Mouse (Mus musculus) MEL (cell line): ENCODE measurements around the gene Diras1. TPM values are rescaled to one million over a fixed set of nuclear protein-coding genes. Genes with fewer than 3 reads are reported as not detected.

ENCODE experiments used
- DNase-seq: peaks from one replicate; pipeline ENCODE4 v3.0.0; 2011; ENCODE audit warnings: low read depth, low spot score
- H3K27ac ChIP-seq: 2 replicates; pipeline ENCODE4 v1.5.1; 2012; ENCODE audit warnings: low read depth, mild to moderate bottlenecking, control low read depth, low read length, moderate library complexity; ENCODE audit not compliant: control insufficient read depth
- H3K27me3 ChIP-seq, 2 experiments: fragments of 150-350 bp in 1 of 2; sonication (generic) in 1 of 2; 2 replicates each; pipeline ENCODE4 v1.6.1; 2012; ENCODE audit warnings: low read length in 2 of 2, mild to moderate bottlenecking in 2 of 2, improper control_type of control experiment in 1 of 2, moderate library complexity in 1 of 2; ENCODE audit not compliant: insufficient read depth in 2 of 2, control insufficient read depth in 1 of 2
- H3K36me3 ChIP-seq, 2 experiments: 2 replicates each; pipeline ENCODE4 v1.6.1; 2012 to 2014; ENCODE audit warnings: low read length in 2 of 2, improper control_type of control experiment in 1 of 2, inconsistent platforms in 1 of 2, mild to moderate bottlenecking in 1 of 2; ENCODE audit not compliant: insufficient read depth in 2 of 2, control insufficient read depth in 1 of 2
- H3K4me1 ChIP-seq, 2 experiments: fragments of 150-350 bp in 1 of 2; sonication (generic) in 1 of 2; 2 replicates each; pipeline ENCODE4 v1.6.1; 2012; ENCODE audit warnings: low read length in 2 of 2, improper control_type of control experiment in 1 of 2, mild to moderate bottlenecking in 1 of 2; ENCODE audit not compliant: insufficient read depth in 2 of 2, control insufficient read depth in 1 of 2
- H3K4me3 ChIP-seq, 2 experiments: fragments of 150-350 bp in 1 of 2; sonication (generic) in 1 of 2; 2 replicates each; pipeline ENCODE4 v1.5.1; 2012; ENCODE audit warnings: low read depth in 2 of 2, low read length in 2 of 2, mild to moderate bottlenecking in 2 of 2, moderate library complexity in 2 of 2, control low read depth in 1 of 2, improper control_type of control experiment in 1 of 2; ENCODE audit not compliant: control insufficient read depth in 1 of 2, insufficient read depth in 1 of 2
- H3K79me2 ChIP-seq: 2 replicates; pipeline ENCODE4 v1.6.1; 2012; ENCODE audit warnings: mild to moderate bottlenecking, low read length, moderate library complexity; ENCODE audit not compliant: control insufficient read depth, poor library complexity, insufficient read depth
- H3K9ac ChIP-seq: 2 replicates; pipeline ENCODE4 v1.6.1; 2012; ENCODE audit warnings: low read depth, mild to moderate bottlenecking, control low read depth, low read length, moderate library complexity; ENCODE audit not compliant: control insufficient read depth, poor library complexity, severe bottlenecking
- H3K9me3 ChIP-seq: fragments of 150-350 bp; sonication (generic); replicated peaks from 2 replicates; pipeline ENCODE4 v1.6.1; 2012; ENCODE audit warnings: mild to moderate bottlenecking, low read length, improper control_type of control experiment, moderate library complexity; ENCODE audit not compliant: insufficient read depth
- BHLHE40 ChIP-seq: IDR thresholded peaks from 2 replicates; pipeline ENCODE4 v1.6.1; 2012; ENCODE audit warnings: low read depth, mild to moderate bottlenecking, inconsistent platforms, low read length, improper control_type of control experiment, borderline replicate concordance
- CHD1 ChIP-seq: IDR thresholded peaks from 2 replicates; pipeline ENCODE4 v1.6.1; 2012; ENCODE audit warnings: low read depth, mild to moderate bottlenecking, inconsistent platforms, low read length, improper control_type of control experiment
- CHD2 ChIP-seq: IDR thresholded peaks from 2 replicates; pipeline ENCODE4 v1.6.1; 2011; ENCODE audit warnings: low read length, improper control_type of control experiment
- CTCF ChIP-seq, 3 experiments: IDR thresholded peaks in 2 of 3; conservative IDR thresholded peaks in 1 of 3; 2 replicates each; pipeline ENCODE4 v1.5.1; 2011 to 2012; ENCODE audit warnings: low read length in 3 of 3, low read depth in 2 of 3, mild to moderate bottlenecking in 2 of 3, improper control_type of control experiment in 1 of 3, inconsistent platforms in 1 of 3, mixed read lengths in 1 of 3, moderate library complexity in 1 of 3; ENCODE audit not compliant: control insufficient read depth in 1 of 3, insufficient read depth in 1 of 3, poor library complexity in 1 of 3, severe bottlenecking in 1 of 3
- ELF1 ChIP-seq: IDR thresholded peaks from 2 replicates; pipeline ENCODE4 v1.6.1; 2014; ENCODE audit warnings: low read depth, mild to moderate bottlenecking, inconsistent platforms, low read length, improper control_type of control experiment, moderate library complexity
- EP300 ChIP-seq, 2 experiments: IDR thresholded peaks; 2 replicates each; pipeline ENCODE4 v1.6.1; 2011; ENCODE audit warnings: improper control_type of control experiment in 2 of 2, low read length in 2 of 2, low read depth in 1 of 2, mild to moderate bottlenecking in 1 of 2
- ETS1 ChIP-seq: IDR thresholded peaks from 2 replicates; pipeline ENCODE4 v1.6.1; 2012; ENCODE audit warnings: low read depth, mild to moderate bottlenecking, inconsistent platforms, low read length, improper control_type of control experiment, moderate library complexity
- GABPA ChIP-seq: IDR thresholded peaks from 2 replicates; pipeline ENCODE4 v1.6.1; 2012; ENCODE audit warnings: low read depth, mild to moderate bottlenecking, inconsistent platforms, low read length, improper control_type of control experiment, moderate library complexity
- GATA1 ChIP-seq: IDR thresholded peaks from 2 replicates; pipeline ENCODE4 v1.6.1; 2011; ENCODE audit warnings: low read depth, low read length, improper control_type of control experiment
- HCFC1 ChIP-seq: IDR thresholded peaks from 2 replicates; pipeline ENCODE4 v1.6.1; 2012; ENCODE audit warnings: low read depth, mild to moderate bottlenecking, inconsistent platforms, low read length, improper control_type of control experiment, moderate library complexity
- JUND ChIP-seq: IDR thresholded peaks from 2 replicates; pipeline ENCODE4 v1.6.1; 2011; ENCODE audit warnings: low read depth, mild to moderate bottlenecking, improper control_type of control experiment, low read length
- MAFK ChIP-seq: IDR thresholded peaks from 2 replicates; pipeline ENCODE4 v1.6.1; 2011; ENCODE audit warnings: low read depth, mild to moderate bottlenecking, low read length, improper control_type of control experiment, borderline replicate concordance
- MAX ChIP-seq: IDR thresholded peaks from 2 replicates; pipeline ENCODE4 v1.6.1; 2011; ENCODE audit warnings: low read length, improper control_type of control experiment
- MAZ ChIP-seq: IDR thresholded peaks from 2 replicates; pipeline ENCODE4 v1.6.1; 2012; ENCODE audit warnings: low read depth, mild to moderate bottlenecking, inconsistent platforms, low read length, improper control_type of control experiment
- MEF2A ChIP-seq: IDR thresholded peaks from 2 replicates; pipeline ENCODE4 v1.6.1; 2014; ENCODE audit warnings: low read depth, mild to moderate bottlenecking, inconsistent platforms, low read length, improper control_type of control experiment; ENCODE audit not compliant: poor library complexity, insufficient replicate concordance, severe bottlenecking; ENCODE audit errors: extremely low read depth
- MXI1 ChIP-seq: IDR thresholded peaks from 2 replicates; pipeline ENCODE4 v1.6.1; 2011; ENCODE audit warnings: mild to moderate bottlenecking, low read depth, low read length, improper control_type of control experiment
- MYB ChIP-seq: IDR thresholded peaks from 2 replicates; pipeline ENCODE4 v1.6.1; 2011; ENCODE audit warnings: mild to moderate bottlenecking, low read depth, low read length, improper control_type of control experiment
- MYC ChIP-seq: IDR thresholded peaks from 2 replicates; pipeline ENCODE4 v1.6.1; 2011; ENCODE audit warnings: low read depth, mild to moderate bottlenecking, low read length, improper control_type of control experiment, moderate library complexity
- NELFE ChIP-seq: IDR thresholded peaks from 2 replicates; pipeline ENCODE4 v1.6.1; 2011; ENCODE audit warnings: low read depth, low read length, improper control_type of control experiment
- NRF1 ChIP-seq: IDR thresholded peaks from 2 replicates; pipeline ENCODE4 v1.6.1; 2014; ENCODE audit warnings: low read depth, mild to moderate bottlenecking, inconsistent platforms, low read length, improper control_type of control experiment, moderate library complexity; ENCODE audit not compliant: poor library complexity, insufficient read depth, severe bottlenecking
- POLR2A ChIP-seq, 2 experiments: IDR thresholded peaks; 2 replicates each; pipeline ENCODE4 v1.6.1; 2011 to 2012; ENCODE audit warnings: low read length in 2 of 2, mild to moderate bottlenecking in 2 of 2, control low read depth in 1 of 2, improper control_type of control experiment in 1 of 2, low read depth in 1 of 2, moderate library complexity in 1 of 2; ENCODE audit not compliant: control insufficient read depth in 1 of 2, insufficient read depth in 1 of 2, poor library complexity in 1 of 2
- POLR2AphosphoS2 ChIP-seq: IDR thresholded peaks from 2 replicates; pipeline ENCODE4 v1.6.1; 2011; ENCODE audit warnings: low read length, improper control_type of control experiment
- POLR2AphosphoS5 ChIP-seq: IDR thresholded peaks from 2 replicates; pipeline ENCODE4 v1.6.1; 2012; ENCODE audit warnings: low read depth, borderline replicate concordance, mild to moderate bottlenecking, inconsistent platforms, low read length, moderate library complexity, mixed read lengths
- RAD21 ChIP-seq: IDR thresholded peaks from 2 replicates; pipeline ENCODE4 v1.6.1; 2011; ENCODE audit warnings: mild to moderate bottlenecking, low read depth, low read length, improper control_type of control experiment
- RCOR1 ChIP-seq: IDR thresholded peaks from 2 replicates; pipeline ENCODE4 v1.6.1; 2012; ENCODE audit warnings: low read depth, mild to moderate bottlenecking, inconsistent platforms, low read length, improper control_type of control experiment
- SIN3A ChIP-seq: IDR thresholded peaks from 2 replicates; pipeline ENCODE4 v1.6.1; 2012; ENCODE audit warnings: low read length, improper control_type of control experiment, inconsistent platforms
- SMC3 ChIP-seq: IDR thresholded peaks from 2 replicates; pipeline ENCODE4 v1.6.1; 2011; ENCODE audit warnings: low read depth, low read length, improper control_type of control experiment
- TBP ChIP-seq: IDR thresholded peaks from 2 replicates; pipeline ENCODE4 v1.8.0; 2011; ENCODE audit warnings: low read depth, low read length, improper control_type of control experiment
- TCF12 ChIP-seq: IDR thresholded peaks from 2 replicates; pipeline ENCODE4 v1.6.1; 2014; ENCODE audit warnings: low read depth, mild to moderate bottlenecking, inconsistent platforms, low read length, improper control_type of control experiment, moderate library complexity
- UBTF ChIP-seq: IDR thresholded peaks from 2 replicates; pipeline ENCODE4 v1.6.1; 2012; ENCODE audit warnings: low read depth, mild to moderate bottlenecking, inconsistent platforms, low read length, improper control_type of control experiment, moderate library complexity, borderline replicate concordance; ENCODE audit not compliant: insufficient read depth
- USF1 ChIP-seq: IDR thresholded peaks from 2 replicates; pipeline ENCODE4 v1.6.1; 2014; ENCODE audit warnings: low read depth, mild to moderate bottlenecking, inconsistent platforms, low read length, improper control_type of control experiment, moderate library complexity
- USF2 ChIP-seq, 2 experiments: IDR thresholded peaks; 2 replicates each; pipeline ENCODE4 v1.6.1; 2011 to 2012; ENCODE audit warnings: improper control_type of control experiment in 2 of 2, low read length in 2 of 2, borderline replicate concordance in 1 of 2, inconsistent platforms in 1 of 2, low read depth in 1 of 2, mild to moderate bottlenecking in 1 of 2; ENCODE audit not compliant: insufficient read depth in 1 of 2
- ZC3H11A ChIP-seq: IDR thresholded peaks from 2 replicates; pipeline ENCODE4 v1.6.1; 2012; ENCODE audit warnings: low read depth, mild to moderate bottlenecking, inconsistent platforms, low read length, improper control_type of control experiment
- ZKSCAN1 ChIP-seq: IDR thresholded peaks from 2 replicates; pipeline ENCODE4 v1.6.1; 2012; ENCODE audit warnings: low read depth, mild to moderate bottlenecking, inconsistent platforms, low read length, improper control_type of control experiment, moderate library complexity
- ZNF384 ChIP-seq: IDR thresholded peaks from 2 replicates; pipeline ENCODE4 v1.6.1; 2012; ENCODE audit warnings: low read depth, mild to moderate bottlenecking, inconsistent platforms, low read length, improper control_type of control experiment
- polyA plus RNA-seq, 2 experiments: library from polyadenylated mRNA; stranded (reverse) in 1 of 2; unstranded in 1 of 2; fragments of >175 nt in 1 of 2; fragments of >200 nt in 1 of 2; gene quantifications; 2 replicates each; pipeline versions ENCODE4 v1.2.1 to v1.2.4; 2012; ENCODE audit warnings: low replicate concordance in 2 of 2, low read depth in 1 of 2; ENCODE audit not compliant: insufficient read length in 2 of 2, insufficient read depth in 1 of 2, missing spikeins in 1 of 2
- total RNA-seq: library from RNA; depleted of rRNA; stranded (reverse); fragments of 300-350 nt; gene quantifications from 2 replicates; pipeline ENCODE4 v1.2.3, GENCODE M21; 2012

Gene Diras1
- total and polyA plus RNA-seq, 3 experiments = 0.04 TPM; not detected in 2

DNA sequence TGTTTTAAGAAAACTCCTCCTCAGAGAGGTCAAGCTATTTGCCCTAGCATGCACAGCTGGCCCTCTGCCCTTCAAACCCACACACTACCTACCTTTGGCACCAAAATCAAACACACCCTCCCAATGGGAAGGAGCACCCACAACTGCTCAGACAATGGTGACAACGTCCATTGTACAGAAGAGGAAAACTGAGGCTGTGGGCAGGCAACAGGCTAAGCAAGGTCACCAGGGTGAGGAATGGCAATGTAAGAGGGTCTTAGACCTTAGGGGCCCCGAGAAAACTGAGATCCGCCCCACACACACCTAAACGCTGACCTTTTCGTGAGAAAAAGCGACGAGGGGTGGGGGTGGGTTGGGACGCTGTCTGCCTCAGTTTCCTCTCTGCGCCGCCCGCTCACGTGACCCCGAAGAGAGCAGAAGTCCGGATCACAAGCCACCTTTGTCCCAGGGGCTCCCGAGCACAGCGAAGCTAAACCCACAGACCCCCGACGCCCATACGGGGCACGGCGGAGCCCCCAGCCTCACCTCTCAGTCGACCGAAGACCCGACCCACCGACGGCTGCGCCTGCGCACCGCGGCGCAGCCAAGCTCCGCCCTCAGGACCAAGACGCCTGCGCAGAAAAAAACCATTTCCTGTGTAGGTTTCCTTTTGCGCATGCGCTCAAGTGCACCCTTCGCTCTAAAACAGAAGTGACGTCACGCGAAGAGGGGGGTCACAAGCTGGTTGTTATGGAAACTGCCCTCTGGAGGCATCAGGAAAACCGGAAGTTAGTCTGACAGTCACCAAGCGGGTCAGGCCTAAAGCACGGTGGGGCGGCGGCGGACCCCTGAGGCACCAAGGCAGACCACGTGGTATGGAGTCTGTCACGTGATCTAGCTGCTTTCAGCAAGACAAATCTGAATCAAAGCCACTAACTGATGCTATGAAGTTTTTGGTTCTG is 34.4 kb upstream of the Diras1 start, which contains the start of gene Sgta:
Sgta (minus strand) TSS at position 579 of the 941 bp plus-strand sequence.
- Histone ChIP-seq H3K4me1 (peaks cover 3 to 8% of the 10 kb centered on the region in 2 experiments; a peak in 2 of 4 replicates), H3K36me3 (peaks cover 0 to 2% of the 10 kb centered on the region in 2 experiments; a peak in 2 of 4 replicates), H3K9me3 (no peaks in the 10 kb centered on the region), H3K27me3 (no peaks in the 10 kb centered on the region), H3K27ac (no peak within 1 kb of the TSS), H3K4me3 (peak within 1 kb of the TSS; percentile 79 to 90), H3K79me2 (peaks cover 42% of the 10 kb centered on the region), H3K9ac (peak within 1 kb of the TSS; percentile 83)
- peak; percentile 99 for DNase-seq
- TF ChIP-seq USF1 = peak; percentile 94
- TF ChIP-seq POLR2AphosphoS5 = no peak
- peak; percentile 88 for TF ChIP-seq NELFE
- no peak for TF ChIP-seq MEF2A
- peak; percentile 97 for TF ChIP-seq MXI1
- no peak for TF ChIP-seq GATA1
- TF ChIP-seq TBP = peak; percentile 82
- 0 out of 2 replicates have a peak, but pooled peaks have one; percentile 1 for TF ChIP-seq TCF12
- TF ChIP-seq ZKSCAN1 = no peak
- TF ChIP-seq CTCF (IDR thresholded peaks at IDR 0.05 in 2 of 3, conservative IDR thresholded peaks at IDR 0.05 in 1 of 3; ENCODE audit: control insufficient read depth in 1 of 3, insufficient read depth in 1 of 3, low read depth in 2 of 3, low read length in 3 of 3, poor library complexity in 1 of 3, severe bottlenecking in 1 of 3) = no peak
- peak; percentile 76 for TF ChIP-seq ETS1
- peak; percentile 92 for TF ChIP-seq HCFC1
- TF ChIP-seq SMC3 = no peak
- peak; percentile 99 for TF ChIP-seq MAX
- peak; percentile 86 for TF ChIP-seq MYC
- no peak for TF ChIP-seq RAD21
- TF ChIP-seq MAFK = no peak
- no peak for TF ChIP-seq UBTF
- TF ChIP-seq POLR2A (IDR thresholded peaks at IDR 0.05; ENCODE audit: control insufficient read depth in 1 of 2, insufficient read depth in 1 of 2, low read depth in 1 of 2, low read length in 2 of 2, poor library complexity in 1 of 2) = peak; percentile 40 to 95; a peak in 3 of 4 replicates
- TF ChIP-seq ZC3H11A = no peak
- no peak for TF ChIP-seq CHD2
- peak; percentile 96 for TF ChIP-seq SIN3A
- TF ChIP-seq ELF1 = peak; percentile 92
- TF ChIP-seq USF2 (IDR thresholded peaks at IDR 0.05; ENCODE audit: borderline replicate concordance in 1 of 2, insufficient read depth in 1 of 2, low read depth in 1 of 2, low read length in 2 of 2) = peak; percentile 94 to 97
- peak; percentile 91 for TF ChIP-seq RCOR1
- no peak for TF ChIP-seq MYB
- TF ChIP-seq GABPA = no peak
- peak; percentile 99 for TF ChIP-seq NRF1
- TF ChIP-seq POLR2AphosphoS2 = peak; percentile 67; the same call in 1 of the 2 replicates
- TF ChIP-seq ZNF384 = peak; percentile 86
- no peak for TF ChIP-seq JUND
- no peak for TF ChIP-seq CHD1
- no peak; a peak in 1 of 4 replicates for TF ChIP-seq EP300 (IDR thresholded peaks at IDR 0.05; ENCODE audit: low read depth in 1 of 2, low read length in 2 of 2)
- TF ChIP-seq MAZ = peak; percentile 66
- peak; percentile 85; the same call in 1 of the 2 replicates for TF ChIP-seq BHLHE40
